Mouse (Mus musculus) MEL (cell line): Measurements from ENCODE around the gene 5830473C10Rik. TPM values are rescaled to one million over a fixed set of nuclear protein-coding genes. Genes with fewer than 3 reads are reported as not detected.
"Not testable (repeated sequence)": the region's sequence is repeated elsewhere in the genome, so short reads cannot be mapped to it uniquely, and the experiment has no call there.

Experiments used
- DNase-seq: peaks from one replicate; pipeline ENCODE4 v3.0.0; 2011; ENCODE audit warnings: low read depth, low spot score
- H3K27ac ChIP-seq: 2 replicates; pipeline ENCODE4 v1.5.1; 2012; ENCODE audit warnings: low read depth, mild to moderate bottlenecking, control low read depth, low read length, moderate library complexity; ENCODE audit not compliant: control insufficient read depth
- H3K27me3 ChIP-seq, 2 experiments: fragments of 150-350 bp in 1 of 2; sonication (generic) in 1 of 2; 2 replicates each; pipeline ENCODE4 v1.6.1; 2012; ENCODE audit warnings: low read length in 2 of 2, mild to moderate bottlenecking in 2 of 2, improper control_type of control experiment in 1 of 2, moderate library complexity in 1 of 2; ENCODE audit not compliant: insufficient read depth in 2 of 2, control insufficient read depth in 1 of 2
- H3K36me3 ChIP-seq, 2 experiments: 2 replicates each; pipeline ENCODE4 v1.6.1; 2012 to 2014; ENCODE audit warnings: low read length in 2 of 2, improper control_type of control experiment in 1 of 2, inconsistent platforms in 1 of 2, mild to moderate bottlenecking in 1 of 2; ENCODE audit not compliant: insufficient read depth in 2 of 2, control insufficient read depth in 1 of 2
- H3K4me1 ChIP-seq, 2 experiments: fragments of 150-350 bp in 1 of 2; sonication (generic) in 1 of 2; 2 replicates each; pipeline ENCODE4 v1.6.1; 2012; ENCODE audit warnings: low read length in 2 of 2, improper control_type of control experiment in 1 of 2, mild to moderate bottlenecking in 1 of 2; ENCODE audit not compliant: insufficient read depth in 2 of 2, control insufficient read depth in 1 of 2
- H3K4me3 ChIP-seq, 2 experiments: fragments of 150-350 bp in 1 of 2; sonication (generic) in 1 of 2; 2 replicates each; pipeline ENCODE4 v1.5.1; 2012; ENCODE audit warnings: low read depth in 2 of 2, low read length in 2 of 2, mild to moderate bottlenecking in 2 of 2, moderate library complexity in 2 of 2, control low read depth in 1 of 2, improper control_type of control experiment in 1 of 2; ENCODE audit not compliant: control insufficient read depth in 1 of 2, insufficient read depth in 1 of 2
- H3K79me2 ChIP-seq: 2 replicates; pipeline ENCODE4 v1.6.1; 2012; ENCODE audit warnings: mild to moderate bottlenecking, low read length, moderate library complexity; ENCODE audit not compliant: control insufficient read depth, poor library complexity, insufficient read depth
- H3K9ac ChIP-seq: 2 replicates; pipeline ENCODE4 v1.6.1; 2012; ENCODE audit warnings: low read depth, mild to moderate bottlenecking, control low read depth, low read length, moderate library complexity; ENCODE audit not compliant: control insufficient read depth, poor library complexity, severe bottlenecking
- H3K9me3 ChIP-seq: fragments of 150-350 bp; sonication (generic); replicated peaks from 2 replicates; pipeline ENCODE4 v1.6.1; 2012; ENCODE audit warnings: mild to moderate bottlenecking, low read length, improper control_type of control experiment, moderate library complexity; ENCODE audit not compliant: insufficient read depth
- BHLHE40 ChIP-seq: IDR thresholded peaks from 2 replicates; pipeline ENCODE4 v1.6.1; 2012; ENCODE audit warnings: low read depth, mild to moderate bottlenecking, inconsistent platforms, low read length, improper control_type of control experiment, borderline replicate concordance
- E2F4 ChIP-seq: IDR thresholded peaks from 2 replicates; pipeline ENCODE4 v1.6.1; 2011; ENCODE audit warnings: low read depth, low read length, improper control_type of control experiment, borderline replicate concordance
- EP300 ChIP-seq, 2 experiments: IDR thresholded peaks; 2 replicates each; pipeline ENCODE4 v1.6.1; 2011; ENCODE audit warnings: improper control_type of control experiment in 2 of 2, low read length in 2 of 2, low read depth in 1 of 2, mild to moderate bottlenecking in 1 of 2
- GABPA ChIP-seq: IDR thresholded peaks from 2 replicates; pipeline ENCODE4 v1.6.1; 2012; ENCODE audit warnings: low read depth, mild to moderate bottlenecking, inconsistent platforms, low read length, improper control_type of control experiment, moderate library complexity
- GATA1 ChIP-seq: IDR thresholded peaks from 2 replicates; pipeline ENCODE4 v1.6.1; 2011; ENCODE audit warnings: low read depth, low read length, improper control_type of control experiment
- KAT2A ChIP-seq: conservative IDR thresholded peaks from 2 replicates; pipeline ENCODE4 v1.6.1; 2012; ENCODE audit warnings: low read depth, low read length, improper control_type of control experiment, inconsistent platforms
- MAFK ChIP-seq: IDR thresholded peaks from 2 replicates; pipeline ENCODE4 v1.6.1; 2011; ENCODE audit warnings: low read depth, mild to moderate bottlenecking, low read length, improper control_type of control experiment, borderline replicate concordance
- MAX ChIP-seq: IDR thresholded peaks from 2 replicates; pipeline ENCODE4 v1.6.1; 2011; ENCODE audit warnings: low read length, improper control_type of control experiment
- MAZ ChIP-seq: IDR thresholded peaks from 2 replicates; pipeline ENCODE4 v1.6.1; 2012; ENCODE audit warnings: low read depth, mild to moderate bottlenecking, inconsistent platforms, low read length, improper control_type of control experiment
- MYB ChIP-seq: IDR thresholded peaks from 2 replicates; pipeline ENCODE4 v1.6.1; 2011; ENCODE audit warnings: mild to moderate bottlenecking, low read depth, low read length, improper control_type of control experiment
- NELFE ChIP-seq: IDR thresholded peaks from 2 replicates; pipeline ENCODE4 v1.6.1; 2011; ENCODE audit warnings: low read depth, low read length, improper control_type of control experiment
- POLR2AphosphoS2 ChIP-seq: IDR thresholded peaks from 2 replicates; pipeline ENCODE4 v1.6.1; 2011; ENCODE audit warnings: low read length, improper control_type of control experiment
- RAD21 ChIP-seq: IDR thresholded peaks from 2 replicates; pipeline ENCODE4 v1.6.1; 2011; ENCODE audit warnings: mild to moderate bottlenecking, low read depth, low read length, improper control_type of control experiment
- RCOR1 ChIP-seq: IDR thresholded peaks from 2 replicates; pipeline ENCODE4 v1.6.1; 2012; ENCODE audit warnings: low read depth, mild to moderate bottlenecking, inconsistent platforms, low read length, improper control_type of control experiment
- SIN3A ChIP-seq: IDR thresholded peaks from 2 replicates; pipeline ENCODE4 v1.6.1; 2012; ENCODE audit warnings: low read length, improper control_type of control experiment, inconsistent platforms
- TAL1 ChIP-seq: IDR thresholded peaks from 2 replicates; pipeline ENCODE4 v1.6.1; 2012; ENCODE audit warnings: mild to moderate bottlenecking, inconsistent platforms, low read length, moderate library complexity, mixed read lengths
- TBP ChIP-seq: IDR thresholded peaks from 2 replicates; pipeline ENCODE4 v1.8.0; 2011; ENCODE audit warnings: low read depth, low read length, improper control_type of control experiment
- USF2 ChIP-seq, 2 experiments: IDR thresholded peaks; 2 replicates each; pipeline ENCODE4 v1.6.1; 2011 to 2012; ENCODE audit warnings: improper control_type of control experiment in 2 of 2, low read length in 2 of 2, borderline replicate concordance in 1 of 2, inconsistent platforms in 1 of 2, low read depth in 1 of 2, mild to moderate bottlenecking in 1 of 2; ENCODE audit not compliant: insufficient read depth in 1 of 2
- ZC3H11A ChIP-seq: IDR thresholded peaks from 2 replicates; pipeline ENCODE4 v1.6.1; 2012; ENCODE audit warnings: low read depth, mild to moderate bottlenecking, inconsistent platforms, low read length, improper control_type of control experiment
- ZKSCAN1 ChIP-seq: IDR thresholded peaks from 2 replicates; pipeline ENCODE4 v1.6.1; 2012; ENCODE audit warnings: low read depth, mild to moderate bottlenecking, inconsistent platforms, low read length, improper control_type of control experiment, moderate library complexity
- ZNF384 ChIP-seq: IDR thresholded peaks from 2 replicates; pipeline ENCODE4 v1.6.1; 2012; ENCODE audit warnings: low read depth, mild to moderate bottlenecking, inconsistent platforms, low read length, improper control_type of control experiment
- polyA plus RNA-seq, 2 experiments: library from polyadenylated mRNA; stranded (reverse) in 1 of 2; unstranded in 1 of 2; fragments of >175 nt in 1 of 2; fragments of >200 nt in 1 of 2; gene quantifications; 2 replicates each; pipeline versions ENCODE4 v1.2.1 to v1.2.4; 2012; ENCODE audit warnings: low replicate concordance in 2 of 2, low read depth in 1 of 2; ENCODE audit not compliant: insufficient read length in 2 of 2, insufficient read depth in 1 of 2, missing spikeins in 1 of 2
- total RNA-seq: library from RNA; depleted of rRNA; stranded (reverse); fragments of 300-350 nt; gene quantifications from 2 replicates; pipeline ENCODE4 v1.2.3, GENCODE M21; 2012

Gene 5830473C10Rik
- total and polyA plus RNA-seq, 3 experiments = 5.9 to 9.3 TPM; not detected in 1

GRCm38 (mm10) chr5:90611996-90612611 lies 51.2 kb downstream of the 5830473C10Rik start:
- H3K79me2 ChIP-seq = no peaks in the 10 kb centered on the region
- H3K27me3 ChIP-seq = no peaks in the 10 kb centered on the region
- no peak overlapping the region for H3K4me3 ChIP-seq
- no peaks in the 10 kb centered on the region for H3K4me1 ChIP-seq
- H3K27ac ChIP-seq = no peak overlapping the region
- H3K9me3 ChIP-seq = no peaks in the 10 kb centered on the region
- H3K9ac ChIP-seq = no peak overlapping the region
- TF ChIP-seq ZC3H11A = no peak
- no peak for TF ChIP-seq KAT2A
- no peak for TF ChIP-seq GATA1
- no peak for TF ChIP-seq MAZ
- no peak for TF ChIP-seq BHLHE40
- no peak for TF ChIP-seq MAX
- TF ChIP-seq TAL1 = no peak
- TF ChIP-seq MAFK = no peak
- no peak for TF ChIP-seq RCOR1
- no peak for TF ChIP-seq USF2 (IDR thresholded peaks at IDR 0.05; ENCODE audit: borderline replicate concordance in 1 of 2, insufficient read depth in 1 of 2, low read depth in 1 of 2, low read length in 2 of 2)
- TF ChIP-seq MYB = no peak
- no peak for TF ChIP-seq RAD21
- TF ChIP-seq POLR2AphosphoS2 = no peak
- peak; percentile 27 for DNase-seq
- no peaks in the 10 kb centered on the region for H3K36me3 ChIP-seq

DNA sequence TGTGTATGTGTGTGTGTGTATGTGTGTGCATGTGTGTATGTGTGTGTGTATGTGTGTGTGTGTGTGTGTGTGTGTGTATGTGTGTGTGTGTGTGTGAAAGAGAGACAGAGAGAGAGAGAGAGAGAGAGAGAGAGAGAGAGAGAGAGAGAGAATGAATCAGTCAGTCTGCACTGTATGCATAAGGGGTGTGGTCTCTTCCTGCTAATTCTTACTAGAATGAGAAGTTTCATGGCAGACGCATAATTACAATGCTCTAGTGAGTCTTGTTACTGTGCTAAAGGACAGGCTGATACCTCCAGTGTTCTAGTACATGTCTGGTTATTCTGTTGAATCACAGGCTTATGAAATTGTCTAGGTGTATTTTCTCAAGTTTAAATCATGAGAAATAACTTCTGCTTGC lies 51.8 kb downstream of the 5830473C10Rik start:
- not testable (repeated sequence) for H3K4me1 ChIP-seq, H3K27ac ChIP-seq, H3K36me3 ChIP-seq

DNA sequence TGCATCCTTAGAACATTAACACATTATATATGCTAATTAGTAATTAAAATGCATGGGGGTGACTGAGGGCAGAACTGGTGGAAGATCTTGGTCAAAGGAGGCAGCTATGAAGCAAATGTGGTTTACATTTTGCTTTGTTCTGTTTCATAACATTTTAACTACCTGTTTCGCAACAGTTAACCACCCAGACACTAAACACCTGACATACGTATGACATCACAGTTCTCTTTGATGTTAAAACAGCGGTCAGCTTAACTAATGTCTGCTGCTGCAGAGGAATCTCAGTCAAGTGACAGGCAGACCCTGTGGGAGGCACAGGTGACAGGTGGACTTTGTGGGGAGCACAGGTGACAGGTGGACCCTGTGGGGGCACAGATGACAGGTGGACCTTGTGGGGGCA lies 57.0 kb downstream of the 5830473C10Rik start:
- no peaks in the 10 kb centered on the region for H3K79me2 ChIP-seq
- DNase-seq = no peak
- no peaks in the 10 kb centered on the region for H3K36me3 ChIP-seq

More for the DNA sequence above, 51.8 kb downstream of the 5830473C10Rik start:
- DNase-seq, H3K4me3 ChIP-seq, H3K9me3 ChIP-seq, H3K79me2 ChIP-seq, H3K9ac ChIP-seq, H3K27me3 ChIP-seq: not testable (repeated sequence)

More for the DNA sequence above, 57.0 kb downstream of the 5830473C10Rik start:
- Histone ChIP-seq H3K27ac (no peak overlapping the region), H3K4me3 (no peak overlapping the region), H3K9me3 (no peaks in the 10 kb centered on the region), H3K4me1 (no peaks in the 10 kb centered on the region), H3K9ac (no peak overlapping the region), H3K27me3 (no peaks in the 10 kb centered on the region)
- no peak for TF ChIP-seq ZC3H11A
- no peak for TF ChIP-seq ZKSCAN1
- no peak for TF ChIP-seq RCOR1
- no peak for TF ChIP-seq USF2 (IDR thresholded peaks at IDR 0.05; ENCODE audit: borderline replicate concordance in 1 of 2, insufficient read depth in 1 of 2, low read depth in 1 of 2, low read length in 2 of 2)
- no peak for TF ChIP-seq SIN3A
- no peak for TF ChIP-seq NELFE
- TF ChIP-seq EP300 (IDR thresholded peaks at IDR 0.05; ENCODE audit: low read depth in 1 of 2, low read length in 2 of 2) = no peak
- no peak for TF ChIP-seq ZNF384
- TF ChIP-seq TBP = no peak
- TF ChIP-seq KAT2A = no peak
- no peak for TF ChIP-seq MAZ
- no peak for TF ChIP-seq E2F4
- TF ChIP-seq GABPA = no peak
